Mouse (Mus musculus): ENCODE measurements around the gene Scn2a.
"Not testable (repeated sequence)": the region's sequence is repeated elsewhere in the genome, so short reads cannot be mapped to it uniquely, and the experiment has no call there.

Gene Scn2a

DNA sequence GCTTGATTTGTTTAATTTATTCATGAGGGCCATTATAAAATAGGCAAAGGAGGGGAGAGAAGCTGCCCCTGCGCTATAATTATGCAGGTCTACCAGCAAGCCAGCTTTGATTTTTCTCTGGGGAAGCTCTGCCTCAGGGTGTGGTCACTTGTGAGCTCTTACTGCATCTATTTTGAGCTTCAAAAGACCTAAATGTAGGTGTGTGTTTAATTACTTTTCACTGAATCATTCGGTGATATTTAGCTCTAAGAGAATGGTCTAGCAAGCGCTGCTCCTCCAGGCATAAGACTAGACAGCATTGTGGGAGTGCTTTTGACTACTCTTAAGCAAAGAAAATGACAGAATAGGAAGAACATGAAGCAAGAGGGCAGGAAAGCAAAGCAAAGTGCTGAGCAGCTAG lies 80.6 kb downstream of the Scn2a start:
- DNase-seq: no peak

DNA sequence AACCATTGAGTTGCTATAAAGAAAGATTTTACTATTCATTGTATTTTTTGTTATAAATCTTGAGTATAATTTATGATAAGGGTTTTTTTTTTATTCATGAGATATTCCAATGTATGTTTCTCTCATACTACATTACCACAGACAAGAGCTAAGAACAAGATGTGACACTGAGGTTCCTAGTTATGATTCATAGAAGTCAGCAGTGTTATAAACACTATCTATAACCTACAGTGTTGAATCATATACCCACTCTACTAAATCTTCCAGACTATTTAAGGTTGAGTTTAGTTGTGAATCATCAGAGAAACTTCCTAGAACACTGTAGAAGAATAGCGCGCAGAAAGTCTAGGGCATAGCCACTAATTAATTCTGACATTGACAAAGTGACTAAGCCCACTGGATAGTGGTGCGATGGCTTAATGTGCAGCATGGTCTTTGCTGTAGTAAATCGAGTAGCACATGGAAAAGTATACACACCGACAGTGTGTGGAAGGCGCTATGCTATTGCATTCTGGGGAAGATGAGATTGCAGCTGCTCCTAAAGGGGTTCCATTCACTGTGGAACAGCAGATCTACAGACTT lies 101.7 kb downstream of the Scn2a start:
- no peak for DNase-seq

DNA sequence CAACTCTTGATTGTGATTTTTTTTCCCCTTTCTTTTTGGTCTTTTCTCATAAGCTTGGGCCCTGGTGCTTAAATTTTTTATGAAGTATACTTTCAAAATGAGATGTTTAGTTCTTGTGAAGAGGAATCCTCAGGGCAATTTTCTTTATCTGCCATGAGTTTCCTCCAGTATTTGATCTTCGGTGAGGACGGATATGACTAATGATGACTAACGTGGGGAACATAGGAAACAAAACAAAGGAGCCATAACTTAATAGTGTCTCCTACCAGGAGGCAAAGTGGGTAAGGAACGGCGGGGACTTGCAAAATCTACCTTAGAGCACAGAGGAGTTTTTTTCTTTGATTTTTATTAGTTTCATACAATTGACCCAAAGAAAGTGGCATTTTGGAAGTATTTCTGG lies 124.8 kb downstream of the Scn2a start:
- DNase-seq: no peak

DNA sequence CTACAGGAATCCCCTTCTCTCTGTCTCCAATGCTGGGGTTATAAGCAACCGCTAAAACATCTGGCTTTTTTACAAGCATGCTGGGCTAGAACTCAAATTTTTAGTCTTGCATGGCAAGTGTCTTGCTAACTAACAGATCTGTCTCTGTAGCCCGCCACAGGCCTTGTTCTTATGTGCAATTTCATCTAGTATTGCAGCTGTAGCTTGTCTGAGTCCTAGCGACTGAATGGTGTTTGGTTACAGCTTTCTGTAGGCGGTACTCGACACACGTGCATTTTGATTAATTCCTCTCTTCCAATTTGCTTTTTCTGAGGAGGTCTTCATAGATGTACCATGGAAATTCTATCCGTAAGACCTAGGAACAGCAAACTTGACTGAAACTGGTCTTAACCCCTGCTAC lies 161.9 kb downstream of the Scn2a start:
- no peak for DNase-seq

DNA sequence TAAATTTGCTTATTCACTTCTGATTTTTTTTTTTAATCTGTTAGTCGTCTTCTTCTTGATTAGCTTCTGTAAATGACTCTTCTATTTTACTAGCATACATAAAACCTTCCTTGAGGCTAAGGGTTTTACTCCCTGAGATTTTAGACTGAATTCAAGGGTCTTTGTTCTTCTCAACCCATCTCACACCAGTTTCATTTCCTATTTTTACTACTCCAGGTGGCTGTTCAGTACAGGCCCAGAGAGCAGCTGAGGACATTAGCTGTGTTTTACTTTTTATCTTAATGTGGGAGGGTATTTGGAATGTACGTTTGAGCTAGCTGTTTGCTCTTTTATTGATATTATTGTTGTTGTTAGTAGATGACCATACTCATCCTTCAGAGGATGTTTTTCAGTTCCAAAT lies 162.8 kb downstream of the Scn2a start:
- DNase-seq: no peak

DNA sequence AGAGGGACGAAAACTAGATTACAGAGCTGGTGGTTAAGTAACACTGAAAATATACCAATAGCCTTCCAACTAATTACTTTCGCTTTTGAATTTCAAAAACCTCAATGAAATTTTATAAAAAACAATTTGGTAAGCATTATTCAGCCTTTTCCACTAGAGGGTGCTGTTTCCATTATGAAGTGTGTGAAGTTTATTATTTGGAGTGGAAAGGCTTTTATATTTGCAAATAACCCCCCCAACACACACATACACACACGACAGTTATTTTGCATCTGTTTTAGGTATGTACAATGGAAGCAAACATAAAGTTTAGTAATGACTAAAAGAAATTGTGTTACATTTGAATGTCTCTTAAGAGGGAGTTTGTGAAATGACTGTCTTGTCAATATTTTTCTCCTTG lies 171.9 kb downstream of the Scn2a start:
- no peak for DNase-seq

DNA sequence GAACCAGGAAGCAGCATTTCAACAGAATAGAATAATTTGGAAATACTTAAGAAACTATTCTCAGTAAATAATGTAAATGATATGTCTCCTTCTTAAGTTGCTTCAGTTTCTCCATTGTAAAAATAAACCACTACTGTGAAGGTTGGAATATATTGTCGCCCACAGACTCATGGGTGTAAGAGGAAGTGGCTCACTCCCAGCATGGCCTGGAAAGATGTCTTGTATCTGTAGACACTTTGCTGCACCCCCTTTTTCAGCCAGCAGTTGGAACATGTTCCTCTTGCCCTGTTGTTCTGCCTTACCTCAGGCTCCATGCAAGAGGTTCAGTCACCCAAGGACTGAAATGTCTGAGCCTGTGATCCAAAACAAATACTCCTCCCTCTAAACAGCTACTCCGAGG lies 173.0 kb downstream of the Scn2a start:
- DNase-seq: no peak

DNA sequence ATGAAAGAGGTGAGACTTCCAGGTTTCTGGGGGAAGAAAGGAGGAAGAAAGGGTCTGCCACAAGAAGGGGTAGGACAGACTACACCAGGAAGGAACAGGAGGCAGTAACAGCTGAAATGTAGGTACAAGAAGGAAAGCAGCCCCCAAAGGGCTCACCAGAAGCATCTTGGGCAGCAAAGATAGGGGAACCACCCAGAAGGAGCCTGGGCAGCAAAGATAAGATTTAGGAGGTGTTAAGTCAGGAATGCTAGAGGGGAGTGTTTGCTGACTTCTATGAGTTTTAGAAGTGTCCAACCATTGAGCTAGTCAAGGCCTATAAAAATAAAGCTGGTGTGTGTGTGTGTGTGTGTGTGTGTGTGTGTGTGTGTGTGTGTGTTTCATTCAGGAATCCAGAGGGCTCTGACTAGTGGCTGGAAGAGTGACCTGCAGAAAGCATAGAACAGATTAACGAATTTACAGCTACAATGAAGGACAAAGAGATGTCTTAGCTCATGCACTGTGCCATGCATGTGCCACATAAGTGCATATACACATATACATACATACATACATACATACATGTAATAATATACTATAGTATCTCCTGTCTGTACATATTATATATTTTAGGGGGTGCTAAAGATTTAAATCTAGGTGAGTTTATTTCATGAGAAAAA lies 180.6 kb downstream of the Scn2a start:
- DNase-seq: no peak

DNA sequence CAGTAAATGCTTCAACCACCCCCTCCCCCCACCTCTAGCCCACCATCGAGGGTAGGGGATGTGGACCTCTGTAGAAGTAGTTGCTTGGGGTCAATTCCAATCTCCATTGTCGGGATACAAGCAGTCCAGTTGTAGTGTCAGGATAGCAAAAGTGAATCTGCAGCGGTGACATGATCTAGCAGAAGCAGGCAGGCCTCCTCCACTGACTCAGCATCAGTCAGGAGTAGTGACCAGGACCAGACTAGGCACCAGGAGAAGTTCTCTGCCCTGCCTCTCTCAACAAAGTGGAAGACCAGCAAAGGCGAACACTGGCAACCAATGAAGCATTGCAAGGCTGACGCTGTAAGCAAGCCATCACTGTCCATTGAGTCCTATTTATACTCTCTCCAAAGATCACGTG lies 186.0 kb downstream of the Scn2a start:
- no peak for DNase-seq

DNA sequence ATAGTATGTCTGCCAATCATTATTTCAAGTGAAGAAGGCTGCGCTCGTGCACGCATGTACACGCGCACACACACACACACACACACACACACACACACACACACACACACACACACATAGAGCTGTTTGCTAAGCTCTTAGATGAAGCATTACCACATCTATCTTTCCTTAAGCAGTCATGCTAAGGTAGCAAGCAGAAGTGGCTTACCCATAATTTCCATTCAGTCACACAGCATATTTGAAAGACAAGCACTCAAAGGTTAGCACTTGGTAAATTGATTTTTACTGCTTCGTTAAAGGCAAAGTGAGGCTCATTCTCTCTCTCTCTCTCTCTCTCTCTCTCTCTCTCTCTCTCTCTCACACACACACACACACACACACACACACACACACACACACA lies 190.6 kb downstream of the Scn2a start:
- not testable (repeated sequence) for DNase-seq

Measured in kidney, adult 18-20 months (tissue).